Mouse (Mus musculus): ENCODE data around the gene Pik3cb.

DNA sequence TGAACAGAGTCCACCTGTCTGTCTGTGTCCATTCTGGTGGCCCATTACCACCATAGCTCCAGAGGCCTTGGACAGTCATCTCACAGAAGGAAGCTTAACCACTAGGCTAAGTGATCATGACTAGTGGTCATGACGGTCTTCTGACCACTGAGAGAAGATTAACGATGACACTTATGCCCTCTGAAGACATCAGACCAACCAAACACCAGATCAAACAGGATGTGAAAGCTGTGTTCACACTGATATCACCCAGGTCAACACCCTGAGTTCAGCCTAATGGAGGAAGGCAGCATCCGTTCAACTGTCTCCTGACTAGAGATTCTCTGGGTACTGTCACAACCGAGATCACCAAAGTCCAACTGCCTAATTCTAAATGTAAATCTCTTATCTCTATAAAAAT, 17.7 kb downstream of the Pik3cb start:
- no peak for TF ChIP-seq CTCF (IDR thresholded peaks at IDR 0.05; ENCODE audit: low read depth, low read length)
- TF ChIP-seq EP300 (IDR thresholded peaks at IDR 0.05; ENCODE audit: insufficient read depth, low read depth, low read length) = no peak
- TF ChIP-seq POLR2A (IDR thresholded peaks at IDR 0.05; ENCODE audit: insufficient read depth, low read length) = no peak
